Mouse (Mus musculus) heart, postnatal 36 days (tissue): ENCODE measurements around the gene Glb1. TPM values are rescaled to one million over a fixed set of nuclear protein-coding genes. Genes with fewer than 3 reads are reported as not detected.

ENCODE experiments used
- DNase-seq, 2 experiments: peaks; one replicate each; pipeline ENCODE4 v3.0.0; 2021 to 2022
- intact Hi-C: fragments of 180-260 bp; cut with DNase I; formaldehyde crosslinking; loops from one replicate; pipeline ENCODE4 v1.15.1; 2025
- total RNA-seq, 2 experiments: library from RNA; stranded (reverse); gene quantifications; 2 replicates each; pipeline ENCODE4 v1.2.3; 2021

Gene Glb1
- total RNA-seq, 2 experiments from 2014 or later: 15.1 to 16.1 TPM

DNA sequence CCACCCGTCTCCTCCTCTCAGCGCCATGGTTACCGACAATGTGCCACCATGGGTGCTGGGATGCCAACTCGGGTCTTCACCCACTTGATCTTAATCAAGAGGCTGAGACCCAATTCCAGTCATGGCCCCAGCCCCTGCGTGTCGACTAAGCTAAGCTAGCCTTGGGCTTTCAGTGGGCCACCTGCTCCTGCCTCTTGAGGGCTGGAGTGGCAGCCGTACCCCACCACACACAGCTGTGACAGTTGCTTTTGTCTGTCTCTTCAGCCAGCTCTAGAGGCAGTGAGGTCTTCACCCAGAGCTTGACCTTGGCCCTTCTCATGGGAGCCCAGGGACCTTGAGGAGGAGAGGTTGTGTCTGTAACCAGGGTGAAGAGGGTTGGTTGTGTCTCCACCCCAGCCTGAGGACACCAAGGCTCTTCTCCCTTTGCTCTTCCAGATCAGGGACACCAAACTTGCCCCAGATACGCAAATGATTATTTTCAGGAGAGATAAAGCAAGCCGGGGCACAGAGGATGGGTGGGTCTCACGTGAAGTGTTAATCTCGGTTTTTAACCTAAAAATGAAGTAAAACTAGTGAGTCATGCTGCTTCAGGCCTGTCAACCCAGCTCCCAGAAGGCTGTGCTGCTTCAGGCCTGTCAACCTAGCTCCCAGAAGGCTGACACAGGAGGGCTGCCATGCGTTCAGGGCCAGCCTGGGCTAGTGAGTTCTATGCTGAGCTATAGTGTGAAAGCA, 27.4 kb downstream of the Glb1 start:
- no peak for DNase-seq
- intact Hi-C loops: no loop called here

- no peak for DNase-seq
- intact Hi-C loops: no loop called here
These were observed 34.8 kb downstream of the Glb1 start for GRCm38 (mm10) chr9:114435668-114436067.

DNA sequence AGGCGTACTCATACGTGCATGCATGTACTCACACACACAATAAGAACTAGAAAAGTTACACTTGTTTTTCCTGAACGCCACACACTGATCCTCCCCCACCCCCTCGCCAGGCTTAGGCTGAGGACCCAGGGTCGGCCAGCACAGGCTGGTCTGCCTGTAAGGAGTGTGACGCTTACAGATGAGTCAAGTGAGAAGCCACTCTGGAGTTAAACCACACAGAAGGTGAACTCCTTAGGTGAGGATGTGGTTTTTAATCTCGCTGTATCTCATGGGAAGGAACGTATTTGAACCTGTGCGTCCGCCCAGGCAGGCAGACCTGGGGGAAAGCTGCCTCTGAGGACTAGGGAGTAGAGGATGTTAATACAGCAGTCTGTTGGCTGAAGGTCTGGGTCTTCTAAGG, 39.7 kb downstream of the Glb1 start:
- intact Hi-C loops: no loop called here
- DNase-seq: no peak

- intact Hi-C loops: no loop called here
- DNase-seq: no peak
These were observed 41.3 kb downstream of the Glb1 start for GRCm38 (mm10) chr9:114442225-114442624.

DNA sequence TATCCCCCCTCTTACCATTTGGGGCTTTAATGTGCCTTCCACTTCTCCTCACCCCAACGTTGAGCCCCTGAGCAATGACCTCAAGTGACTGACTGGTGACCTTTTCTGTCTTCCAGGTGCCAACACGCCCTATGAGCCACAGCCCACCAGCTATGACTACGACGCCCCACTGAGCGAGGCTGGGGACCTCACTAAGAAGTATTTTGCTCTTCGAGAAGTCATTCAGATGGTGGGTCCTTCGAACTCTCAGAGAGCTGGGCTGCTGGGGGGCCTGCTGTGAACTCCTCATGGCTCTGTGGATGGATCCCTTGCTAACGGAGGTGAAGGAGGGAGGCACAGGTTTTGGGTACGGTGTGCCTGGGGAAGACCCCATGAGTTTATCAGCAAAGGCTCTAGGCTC, 42.0 kb downstream of the Glb1 start:
- DNase-seq: no peak
- intact Hi-C loops: no loop called here

GRCm38 (mm10) chr9:114443351-114443750, 42.5 kb downstream of the Glb1 start:
- no peak for DNase-seq
- intact Hi-C loops: no loop called here

- intact Hi-C loops: no loop called here
- no peak for DNase-seq
These were observed 46.0 kb downstream of the Glb1 start for GRCm38 (mm10) chr9:114446887-114447286.

- no peak for DNase-seq
These were observed 47.8 kb downstream of the Glb1 start for GRCm38 (mm10) chr9:114448700-114449099.

DNA sequence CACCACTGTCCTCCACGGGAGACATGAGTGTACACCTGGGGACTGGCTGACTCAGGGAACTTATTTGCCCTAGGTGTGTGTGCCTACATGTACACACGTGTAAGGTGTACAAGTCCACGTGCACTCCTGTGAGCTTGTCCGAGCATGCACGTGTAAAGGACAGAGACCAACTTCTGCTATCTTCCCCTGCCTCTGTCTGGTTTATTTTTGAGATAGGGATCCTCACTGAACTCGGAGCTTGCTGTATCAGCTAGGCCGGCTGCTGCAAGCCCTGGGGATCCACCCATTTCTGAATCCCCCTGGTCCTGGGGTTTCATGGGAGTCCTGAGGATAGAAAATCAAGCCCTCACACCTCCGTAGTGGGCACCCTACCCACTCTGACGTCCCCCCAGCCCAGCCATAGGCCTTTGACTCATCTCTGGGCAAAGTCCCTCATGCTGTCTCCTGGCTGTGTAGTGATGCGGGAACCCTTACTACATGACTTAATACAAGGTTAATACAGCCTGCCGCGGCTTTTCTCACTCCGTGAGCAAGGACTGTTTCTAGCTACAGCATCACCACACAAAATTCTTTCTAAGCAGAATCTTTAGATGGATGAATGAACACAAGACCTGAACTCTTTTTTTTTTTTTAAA, 48.4 kb downstream of the Glb1 start:
- intact Hi-C loops: no loop called here
- no peak for DNase-seq

More at GRCm38 (mm10) chr9:114448700-114449099, 47.8 kb downstream of the Glb1 start:
- intact Hi-C loops: no loop called here

- DNase-seq: no peak
These were observed 50.7 kb downstream of the Glb1 start for GRCm38 (mm10) chr9:114451615-114452014.

DNA sequence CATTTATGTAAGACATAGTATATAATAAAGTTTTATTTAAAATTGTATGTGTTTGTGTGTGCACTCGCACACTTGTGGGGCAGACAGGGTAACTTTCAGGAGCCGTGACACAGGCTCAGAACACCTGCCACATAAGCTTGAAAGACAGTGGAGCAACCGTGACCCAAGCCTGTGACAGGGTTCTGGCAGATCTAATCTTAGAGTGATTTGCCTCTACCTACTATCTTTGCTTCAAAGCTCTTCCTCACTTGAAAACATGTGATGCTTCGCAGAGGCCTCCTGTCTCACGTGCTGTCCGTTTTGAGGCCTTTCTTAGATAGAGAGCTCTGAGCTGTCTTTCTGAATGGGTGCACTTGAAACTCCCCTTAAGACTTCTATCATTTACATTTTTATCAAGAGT, 51.5 kb downstream of the Glb1 start:
- no peak for DNase-seq
- intact Hi-C loops: no loop called here

More at GRCm38 (mm10) chr9:114451615-114452014, 50.7 kb downstream of the Glb1 start:
- intact Hi-C loops: no loop called here

DNA sequence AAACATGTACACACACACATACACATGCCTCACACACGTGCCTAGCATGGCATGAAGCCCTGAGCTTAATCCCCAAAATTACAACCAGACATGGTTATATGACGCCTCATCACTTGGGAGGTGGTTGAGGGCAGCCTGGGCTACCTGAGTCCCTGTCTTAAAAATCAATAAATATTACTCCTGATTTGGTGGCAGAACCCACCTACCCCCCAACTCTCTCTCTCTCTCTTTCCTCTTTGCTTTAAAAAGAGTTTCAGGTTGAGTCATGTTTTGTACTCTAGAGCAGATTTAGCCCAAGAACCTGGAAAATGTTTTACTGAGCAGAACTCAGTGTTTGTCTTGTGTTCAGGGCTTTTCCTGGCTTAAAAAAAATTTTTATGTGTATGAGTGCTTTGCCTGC, 54.5 kb downstream of the Glb1 start:
- no peak for DNase-seq
- intact Hi-C loops: no loop called here

DNA sequence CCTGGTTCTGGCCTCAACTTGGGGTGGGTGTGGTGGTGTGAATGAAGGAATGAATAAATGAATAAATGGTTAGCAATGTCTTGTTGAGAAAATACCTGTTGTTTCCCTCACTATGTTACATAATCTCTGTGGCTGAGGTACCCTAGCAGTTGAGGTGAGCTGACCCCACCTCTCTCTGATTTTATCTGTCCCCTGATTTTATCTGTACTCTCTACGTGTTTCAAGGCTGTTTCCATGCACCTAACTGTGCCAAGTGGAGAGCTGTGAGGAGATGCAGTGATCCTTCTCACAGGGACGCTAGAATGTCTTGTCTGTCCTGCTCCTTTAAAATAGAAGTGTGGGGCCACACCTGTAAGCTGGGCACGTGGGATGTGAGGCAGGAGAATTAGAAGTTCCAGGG, 57.6 kb downstream of the Glb1 start:
- intact Hi-C loops: no loop called here
- DNase-seq: no peak

DNA sequence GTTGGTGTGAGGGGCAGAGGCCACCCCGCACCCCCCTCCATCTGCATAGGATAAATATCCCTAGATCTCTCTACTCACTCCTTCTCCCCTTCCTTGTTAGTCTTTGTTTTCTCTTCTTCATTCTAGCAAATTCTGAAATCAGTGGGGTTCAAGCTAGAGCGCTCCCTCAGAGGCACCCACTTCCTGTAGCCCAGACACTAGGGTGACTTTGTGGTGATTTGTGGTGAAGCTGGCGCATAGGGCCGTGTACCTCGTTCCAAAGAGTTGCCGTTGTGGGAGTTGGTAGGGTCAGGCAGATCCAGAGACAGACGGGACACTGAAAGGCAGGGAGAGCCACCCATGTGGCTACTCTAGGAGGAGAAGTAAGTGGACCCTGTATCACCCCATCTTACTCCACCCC, 61.7 kb downstream of the Glb1 start:
- intact Hi-C loops: no loop called here
- no peak for DNase-seq

GRCm38 (mm10) chr9:114465442-114465841, 64.6 kb downstream of the Glb1 start:
- intact Hi-C loops: no loop called here

GRCm38 (mm10) chr9:114466871-114467270, 66.0 kb downstream of the Glb1 start:
- intact Hi-C loops: no loop called here
- DNase-seq: no peak

More at GRCm38 (mm10) chr9:114465442-114465841, 64.6 kb downstream of the Glb1 start:
- DNase-seq: no peak

GRCm38 (mm10) chr9:114468217-114468616, 67.3 kb downstream of the Glb1 start:
- DNase-seq: no peak
- intact Hi-C loops: no loop called here

- no peak for DNase-seq
- intact Hi-C loops: no loop called here
These were observed 67.8 kb downstream of the Glb1 start for GRCm38 (mm10) chr9:114468701-114469100.

DNA sequence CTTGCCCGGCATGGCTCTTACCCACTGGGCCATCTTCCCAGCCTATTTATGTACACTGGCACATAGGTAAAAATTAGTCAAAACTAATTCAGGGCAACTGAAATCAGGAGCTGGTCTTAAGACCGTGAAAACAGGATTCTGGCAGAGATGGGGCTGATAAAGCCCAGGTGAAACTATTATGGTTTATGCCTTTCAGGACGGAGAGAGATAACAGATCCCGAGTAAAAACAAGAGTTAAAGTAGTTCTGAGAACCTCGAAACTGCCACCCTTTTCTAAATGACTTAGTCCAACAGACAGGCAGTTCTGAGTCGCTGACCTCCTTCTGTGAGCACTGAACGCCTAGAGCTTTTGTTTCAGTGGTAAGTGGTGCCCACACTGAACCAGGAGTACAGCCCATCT, 71.0 kb downstream of the Glb1 start:
- intact Hi-C loops: no loop called here
- no peak for DNase-seq

- intact Hi-C loops: no loop called here
These were observed 76.1 kb downstream of the Glb1 start for GRCm38 (mm10) chr9:114477019-114477418.

DNA sequence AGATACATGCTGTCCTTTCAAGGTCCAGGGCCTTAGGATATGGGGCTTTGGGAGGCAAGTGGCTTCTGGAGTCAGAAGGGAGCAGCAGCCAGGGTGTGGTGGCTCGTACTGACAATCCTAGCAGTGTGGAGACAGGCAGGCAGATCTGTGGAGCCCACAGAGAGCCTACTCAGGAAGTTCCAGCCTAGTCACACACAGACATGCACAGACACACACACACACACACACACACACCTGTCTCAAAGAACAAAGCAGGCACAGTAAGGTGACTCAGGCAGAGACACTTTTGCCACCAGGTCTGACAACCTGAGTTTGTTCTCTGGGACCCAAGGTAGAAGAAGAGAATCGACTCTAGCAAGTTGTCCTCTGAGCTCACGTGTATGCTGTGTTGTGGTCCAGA, 80.1 kb downstream of the Glb1 start:
- intact Hi-C loops: no loop called here
- no peak for DNase-seq

More at GRCm38 (mm10) chr9:114477019-114477418, 76.1 kb downstream of the Glb1 start:
- no peak for DNase-seq

DNA sequence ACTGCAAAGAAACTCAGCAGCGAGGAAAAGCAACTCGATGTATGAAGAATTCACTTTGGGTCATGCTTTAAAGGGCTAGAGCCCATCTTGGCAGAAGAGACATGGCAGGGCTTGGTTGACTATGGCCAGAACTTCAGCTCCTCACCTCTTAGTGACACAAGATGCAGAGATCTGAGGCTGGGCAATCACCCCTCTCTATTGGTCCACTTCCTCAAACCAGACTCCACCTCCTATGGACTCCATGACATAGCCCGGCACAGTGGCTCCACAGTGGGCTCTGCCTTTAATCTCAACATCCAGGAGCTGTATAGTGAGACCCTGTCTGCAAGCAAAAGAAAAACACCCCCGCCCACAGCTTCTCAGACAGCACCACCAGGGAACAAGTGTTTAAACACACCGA, 83.9 kb downstream of the Glb1 start:
- no peak for DNase-seq
- intact Hi-C loops: no loop called here
